Mouse (Mus musculus) ZHBTc4 (cell line): ENCODE results near the gene Dcaf1.

ENCODE experiments used
- DNase-seq: peaks from one replicate; pipeline ENCODE4 v3.0.0-alpha.2; 2011; ENCODE audit warnings: low read depth, low spot score

Gene Dcaf1

GRCm38 (mm10) chr9:106821618-106822380 lies at the start of gene Dcaf1:
Gene Dcaf1 (plus strand): TSS chr9:106821874.
- DNase-seq, result peak; percentile 99

GRCm38 (mm10) chr9:106776116-106776515 lies 45.6 kb upstream of the Dcaf1 start:
- DNase-seq, result no peak

DNA sequence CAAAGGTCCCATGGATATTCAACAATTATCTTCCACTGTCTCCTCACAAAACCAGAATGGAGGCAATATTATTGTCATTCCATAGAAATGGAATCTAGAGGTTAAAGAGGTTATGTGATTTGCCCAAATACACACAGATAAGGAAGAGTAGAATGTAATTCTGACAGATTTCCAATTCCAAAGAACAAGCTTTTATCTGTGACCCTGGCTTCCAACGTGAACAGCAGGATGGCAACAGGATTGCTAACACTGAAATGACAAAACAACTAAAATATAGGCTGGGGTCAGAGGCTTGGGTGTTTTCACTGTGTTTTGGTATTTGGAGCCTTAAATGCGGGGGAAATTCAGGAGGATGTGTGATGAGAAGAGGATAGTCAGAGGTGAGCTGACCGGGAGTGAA lies 44.3 kb upstream of the Dcaf1 start:
- no peak for DNase-seq

DNA sequence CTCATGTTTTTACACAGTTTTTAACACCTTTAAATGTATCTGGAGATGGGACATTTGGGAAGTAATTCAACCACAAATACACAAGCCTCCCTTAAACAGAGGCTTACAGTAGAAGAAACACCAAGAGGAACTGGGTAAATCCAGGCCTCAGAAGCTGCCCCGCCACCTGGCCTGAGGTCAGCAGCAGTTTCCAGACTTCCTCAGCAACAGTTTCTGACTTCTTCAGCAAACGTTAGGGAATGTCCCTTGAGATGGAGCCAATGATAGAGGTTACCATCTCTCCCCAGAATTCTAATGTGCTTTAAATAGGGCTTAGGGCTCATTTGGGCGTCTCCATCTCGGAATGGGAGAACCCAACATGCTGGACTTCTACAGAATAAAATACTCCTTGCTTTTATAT lies 43.4 kb upstream of the Dcaf1 start:
- no peak for DNase-seq

GRCm38 (mm10) chr9:106780086-106780485 lies 41.6 kb upstream of the Dcaf1 start:
- no peak for DNase-seq

DNA sequence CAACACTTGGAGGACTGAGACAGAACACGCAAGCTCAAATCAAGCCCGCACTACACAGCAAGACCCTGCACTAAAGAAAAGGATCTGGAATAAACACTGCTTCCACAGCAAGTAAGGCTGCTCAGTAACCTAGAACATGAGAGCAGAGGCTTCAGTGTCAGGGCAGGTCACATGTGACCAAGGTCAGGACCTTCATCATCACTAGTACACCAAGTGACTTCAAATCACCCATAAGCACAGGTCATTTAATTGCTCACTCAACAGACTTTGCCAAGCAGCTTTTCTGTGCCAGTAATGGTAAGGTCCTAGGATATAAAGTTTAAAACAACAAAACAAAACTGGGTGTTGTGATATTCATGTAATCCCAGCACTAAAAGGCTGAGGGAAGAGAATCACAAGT lies 38.1 kb upstream of the Dcaf1 start:
- no peak for DNase-seq

DNA sequence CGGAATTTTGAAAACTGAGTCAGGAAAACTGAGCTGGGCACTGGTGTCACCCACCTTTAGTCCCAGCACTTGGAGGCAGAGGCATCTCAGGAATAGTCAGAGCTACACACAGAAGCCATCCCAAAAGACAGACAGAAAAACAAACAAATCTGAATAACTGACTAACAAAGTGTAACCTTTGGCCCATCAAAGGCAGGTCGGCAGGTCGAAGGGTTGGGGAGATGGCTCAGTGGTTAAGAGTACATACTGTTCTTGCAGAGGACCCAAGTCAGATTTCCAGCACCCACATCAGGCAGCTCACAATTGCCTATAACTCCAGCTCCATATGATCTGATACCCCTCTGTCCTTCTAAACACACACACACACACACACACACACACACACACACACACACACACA lies 36.5 kb upstream of the Dcaf1 start:
- no peak for DNase-seq

DNA sequence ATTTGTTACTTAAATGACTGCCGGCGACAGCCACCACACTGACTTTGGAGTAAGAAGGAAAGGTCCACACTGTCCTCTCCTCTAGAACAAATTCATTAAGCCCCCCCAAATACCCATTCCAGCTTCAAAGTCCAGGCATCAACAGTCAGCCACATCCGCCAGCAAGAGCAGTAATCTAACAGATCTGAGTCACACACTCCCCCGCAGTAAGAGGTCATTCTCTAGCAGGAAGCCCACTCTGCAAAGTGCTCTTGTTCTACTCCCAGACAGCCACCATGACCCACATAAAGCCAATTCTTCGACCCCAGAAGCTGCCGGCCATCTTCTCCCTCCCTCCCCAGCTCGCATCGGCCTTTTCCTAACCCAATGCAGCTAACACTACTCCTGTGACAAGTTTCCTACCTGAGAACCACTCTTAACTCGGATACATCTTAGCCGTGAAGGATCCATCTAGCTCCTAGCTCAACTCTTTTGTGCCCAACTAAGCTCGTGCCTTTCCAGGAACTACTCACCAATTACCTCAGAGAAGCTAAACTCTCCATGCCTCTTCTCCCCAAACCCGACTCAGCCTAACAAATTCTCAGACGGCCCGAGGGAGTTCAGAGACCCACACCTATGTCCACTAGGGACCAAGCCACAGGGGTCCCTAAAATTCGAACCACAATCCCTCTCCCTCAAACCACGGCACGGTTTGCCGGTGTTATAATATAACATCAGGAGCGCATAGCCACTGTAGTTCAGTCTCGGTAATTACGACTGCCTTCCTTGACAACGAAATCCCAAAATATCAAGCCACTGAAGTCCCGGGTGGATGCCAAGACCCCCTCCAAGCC lies 33.5 kb upstream of the Dcaf1 start:
- DNase-seq, result no peak

- DNase-seq, result peak; percentile 93
These were observed 32.8 kb upstream of the Dcaf1 start, which contains the start of gene Rad54l2 for GRCm38 (mm10) chr9:106788812-106789321. Gene Rad54l2 (minus strand): TSS chr9:106789194.

GRCm38 (mm10) chr9:106789363-106789762 lies 32.3 kb upstream of the Dcaf1 start:
- no peak for DNase-seq

DNA sequence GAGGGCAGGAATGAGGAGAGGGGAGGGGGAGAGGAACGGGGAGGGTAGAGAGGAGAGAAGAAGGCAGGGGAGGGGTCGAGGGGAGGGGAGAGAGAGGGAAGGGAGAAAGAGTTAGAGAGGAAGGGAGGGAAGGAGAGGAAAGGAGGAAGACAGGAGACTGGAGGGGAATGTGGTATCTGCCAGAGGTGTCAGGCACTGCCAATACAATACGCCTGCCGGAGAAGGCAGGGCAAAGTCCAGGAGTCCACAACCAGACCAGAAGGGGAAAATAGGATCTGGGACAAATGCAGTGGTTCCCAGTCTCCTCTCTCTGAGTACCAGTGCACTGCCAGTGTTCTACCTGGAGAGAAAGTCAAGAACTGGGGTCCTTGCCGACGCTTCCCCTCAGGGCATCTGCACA lies 30.8 kb upstream of the Dcaf1 start:
- no peak for DNase-seq

- no peak for DNase-seq
These were observed 15.2 kb upstream of the Dcaf1 start for GRCm38 (mm10) chr9:106806503-106806902.

- no peak for DNase-seq
These were observed 3.5 kb upstream of the Dcaf1 start for GRCm38 (mm10) chr9:106818191-106818590.

GRCm38 (mm10) chr9:106819201-106819600 lies 2.5 kb upstream of the Dcaf1 start:
- DNase-seq, result peak; percentile 52

- DNase-seq, result no peak
These were observed 540 bp upstream of the Dcaf1 start for GRCm38 (mm10) chr9:106821050-106821617.

- peak; percentile 97 for DNase-seq
These were observed 869 bp downstream of the Dcaf1 start for GRCm38 (mm10) chr9:106822381-106823104.

DNA sequence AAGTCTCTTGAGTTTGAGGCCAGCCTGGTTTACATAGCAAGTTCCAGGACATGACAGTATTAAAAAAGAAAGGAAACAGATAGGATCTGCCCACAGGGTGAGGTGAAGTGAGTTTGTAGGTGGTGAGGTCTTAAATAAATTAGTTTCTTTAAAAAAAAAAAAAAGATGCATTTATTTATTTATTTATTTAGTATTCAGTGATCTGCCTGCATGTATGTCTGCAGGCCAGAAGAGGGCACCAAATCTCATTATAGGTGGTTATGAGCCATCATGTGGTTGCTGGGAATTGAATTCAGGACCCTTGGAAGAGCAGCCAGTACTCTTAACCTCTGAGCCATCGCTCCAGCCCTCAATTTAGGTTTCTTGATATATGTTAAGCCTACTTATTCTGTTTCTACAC lies 18.9 kb downstream of the Dcaf1 start:
- no peak for DNase-seq

DNA sequence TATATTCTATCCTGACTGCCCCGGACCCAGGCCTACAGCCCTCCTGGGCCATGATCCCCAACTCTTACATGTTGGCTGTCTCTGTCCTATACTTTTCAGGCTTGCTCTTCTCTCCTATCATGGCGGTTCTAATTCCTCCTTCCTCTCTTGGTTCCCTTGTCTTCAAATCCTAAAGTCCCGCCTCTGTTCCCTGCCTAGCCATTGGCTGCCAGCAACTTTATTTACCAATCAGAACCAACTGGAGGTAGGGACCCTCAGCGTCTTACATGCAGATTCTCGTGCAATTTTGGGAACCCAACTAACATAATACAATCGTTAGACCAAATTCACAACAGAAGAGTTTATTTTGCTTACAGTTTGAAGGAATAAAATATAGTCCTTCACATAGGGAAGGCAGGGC lies 21.1 kb downstream of the Dcaf1 start:
- peak; percentile 55 for DNase-seq

- no peak for DNase-seq
These were observed 35.0 kb downstream of the Dcaf1 start for GRCm38 (mm10) chr9:106856664-106857063.

- no peak for DNase-seq
These were observed 36.4 kb downstream of the Dcaf1 start for GRCm38 (mm10) chr9:106858036-106858435.

DNA sequence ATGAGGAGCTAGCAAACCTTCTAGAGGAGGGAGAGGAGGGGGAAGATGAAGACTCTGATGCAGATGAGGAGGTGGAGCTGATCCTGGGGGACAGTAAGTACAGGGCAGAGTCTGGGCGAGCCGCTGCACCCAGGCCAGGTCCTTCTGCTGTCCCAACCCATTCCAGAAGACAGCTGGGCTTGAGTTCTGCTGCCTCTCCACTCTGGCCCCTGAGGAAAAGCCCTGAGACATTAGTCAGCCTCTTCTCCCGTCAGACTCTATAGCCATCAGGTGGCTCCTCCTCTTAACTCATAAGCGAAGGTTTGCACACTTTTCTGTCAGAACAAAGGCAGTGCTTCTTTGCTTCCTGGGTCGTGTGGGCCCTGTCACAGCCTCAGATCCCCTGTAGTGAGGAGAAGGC lies 52.5 kb downstream of the Dcaf1 start:
- no peak for DNase-seq

DNA sequence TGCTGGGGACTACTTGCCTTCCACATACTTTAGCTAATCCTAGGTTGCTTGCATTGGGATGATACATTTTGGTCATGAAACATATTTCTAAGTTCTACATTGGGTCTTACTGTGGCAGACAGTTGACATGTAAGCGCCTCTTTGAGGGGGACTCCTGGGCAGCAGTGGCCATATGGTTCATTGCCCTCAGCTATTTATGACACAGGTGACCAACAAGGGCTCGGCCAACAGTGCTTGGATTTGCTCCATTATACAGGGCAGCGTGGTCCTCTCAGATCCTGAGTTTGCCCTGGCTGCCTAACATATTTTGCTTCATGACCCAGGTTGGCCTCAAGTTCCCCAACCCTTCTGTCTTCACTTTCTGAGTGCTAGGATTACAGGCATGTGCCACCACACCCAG lies 55.0 kb downstream of the Dcaf1 start:
- no peak for DNase-seq
